Mouse (Mus musculus): ENCODE measurements around the gene Rapgef1. TPM values are rescaled to one million over a fixed set of nuclear protein-coding genes. Genes with fewer than 3 reads are reported as not detected.

Gene Rapgef1
- polyA plus RNA-seq, 1 experiment: 65.2 TPM

DNA sequence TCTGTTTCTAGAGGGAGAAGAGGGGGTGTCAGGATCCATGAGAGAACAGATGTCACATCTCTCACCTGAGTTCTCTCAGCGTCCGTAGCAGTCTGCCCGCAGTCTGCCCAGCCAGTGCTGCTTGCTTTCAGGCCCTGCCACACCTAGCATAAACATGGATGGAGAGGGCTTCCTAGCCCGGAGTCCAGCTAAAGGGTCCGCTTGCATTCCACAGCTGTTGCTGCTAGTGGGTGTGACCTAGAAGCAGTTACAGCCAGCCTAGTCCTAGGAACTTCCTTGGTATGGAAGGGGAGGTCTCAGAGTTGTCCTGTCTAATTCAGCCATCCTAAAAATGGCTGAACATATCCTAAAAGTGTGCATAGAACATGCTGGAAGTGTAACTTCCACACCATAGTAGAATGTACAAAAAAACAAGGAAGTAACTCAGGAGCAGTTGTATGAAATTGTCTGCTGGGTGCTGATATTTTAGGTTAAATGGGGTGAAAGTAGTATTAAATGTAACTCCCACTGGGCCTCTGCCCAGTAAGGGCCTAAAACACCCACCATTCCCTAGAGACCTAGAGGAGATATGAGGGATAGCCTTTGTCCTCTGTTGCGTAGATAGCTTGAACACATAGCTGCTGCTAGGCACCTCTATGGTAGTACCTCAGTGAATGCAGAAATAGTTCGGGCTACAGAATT is 48.6 kb downstream of the Rapgef1 start:
- DNase-seq: no peak
- whole genome bisulfite sequencing: 63% methylated on average over 7 of the region's 7 CpGs
- TF ChIP-seq POLR2A (IDR thresholded peaks at IDR 0.05; ENCODE audit: borderline replicate concordance, extremely low read depth, low read depth, low read length) (no peak), CTCF (IDR thresholded peaks at IDR 0.05; ENCODE audit: insufficient read depth, low read length) (no peak)
- Histone ChIP-seq H3K4me3 (replicated peaks; ENCODE audit: extremely low read depth, low read depth, low read length) (no peak overlapping the region), H3K4me1 (ENCODE audit: control insufficient read depth, insufficient read depth, low read length) (peaks cover 36% of the 10 kb centered on the region)

DNA sequence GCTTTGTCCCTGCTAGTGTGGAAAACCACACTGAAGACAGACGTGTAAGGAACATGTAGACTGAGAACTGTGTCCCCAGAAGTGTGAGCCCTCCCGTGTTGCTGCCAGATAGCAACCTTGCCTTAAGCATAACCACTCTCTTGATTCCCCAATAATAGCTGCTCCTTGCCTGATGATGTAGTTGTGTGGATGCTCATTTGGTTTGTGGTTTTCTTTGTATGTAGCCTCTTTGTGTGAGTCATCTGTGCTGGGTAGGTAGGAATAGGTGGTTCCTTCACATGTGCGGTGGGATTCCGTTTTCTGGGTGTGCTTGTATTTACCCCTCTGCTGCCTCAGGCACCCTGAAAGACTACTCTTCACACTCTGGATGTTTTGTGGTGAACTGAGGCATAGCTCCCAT is 49.4 kb downstream of the Rapgef1 start:
- Histone ChIP-seq H3K4me1 (ENCODE audit: control insufficient read depth, insufficient read depth, low read length) (peaks cover 36% of the 10 kb centered on the region), H3K4me3 (replicated peaks; ENCODE audit: extremely low read depth, low read depth, low read length) (no peak overlapping the region)
- WGBS: 85% methylated on average over 4 of the region's 4 CpGs
- no peak for DNase-seq
- TF ChIP-seq CTCF (IDR thresholded peaks at IDR 0.05; ENCODE audit: insufficient read depth, low read length) (no peak), POLR2A (IDR thresholded peaks at IDR 0.05; ENCODE audit: borderline replicate concordance, extremely low read depth, low read depth, low read length) (no peak)

DNA sequence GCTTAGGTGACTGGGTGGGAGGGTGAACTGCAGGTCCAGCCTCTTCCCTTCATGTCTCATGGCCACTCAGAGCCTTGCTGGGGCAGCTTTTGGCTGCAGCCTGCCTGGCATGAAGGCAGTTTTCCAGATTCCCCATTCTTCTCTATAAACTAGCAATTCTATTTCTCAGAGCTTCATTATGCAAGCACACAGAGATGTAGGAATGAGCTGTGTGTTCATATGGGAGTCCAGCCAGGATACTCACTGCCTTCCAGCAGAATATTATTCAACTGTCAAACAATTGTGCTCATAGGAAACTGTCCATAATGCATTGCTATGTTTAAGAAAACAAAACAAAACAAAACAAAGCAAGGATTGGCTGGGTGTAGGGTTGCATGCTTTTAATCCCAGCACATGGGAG is 50.2 kb downstream of the Rapgef1 start:
- Histone ChIP-seq H3K4me3 (replicated peaks; ENCODE audit: extremely low read depth, low read depth, low read length) (no peak overlapping the region), H3K4me1 (ENCODE audit: control insufficient read depth, insufficient read depth, low read length) (peaks cover 39% of the 10 kb centered on the region)
- DNase-seq: no peak
- TF ChIP-seq POLR2A (IDR thresholded peaks at IDR 0.05; ENCODE audit: borderline replicate concordance, extremely low read depth, low read depth, low read length) (no peak), CTCF (IDR thresholded peaks at IDR 0.05; ENCODE audit: insufficient read depth, low read length) (no peak)

DNA sequence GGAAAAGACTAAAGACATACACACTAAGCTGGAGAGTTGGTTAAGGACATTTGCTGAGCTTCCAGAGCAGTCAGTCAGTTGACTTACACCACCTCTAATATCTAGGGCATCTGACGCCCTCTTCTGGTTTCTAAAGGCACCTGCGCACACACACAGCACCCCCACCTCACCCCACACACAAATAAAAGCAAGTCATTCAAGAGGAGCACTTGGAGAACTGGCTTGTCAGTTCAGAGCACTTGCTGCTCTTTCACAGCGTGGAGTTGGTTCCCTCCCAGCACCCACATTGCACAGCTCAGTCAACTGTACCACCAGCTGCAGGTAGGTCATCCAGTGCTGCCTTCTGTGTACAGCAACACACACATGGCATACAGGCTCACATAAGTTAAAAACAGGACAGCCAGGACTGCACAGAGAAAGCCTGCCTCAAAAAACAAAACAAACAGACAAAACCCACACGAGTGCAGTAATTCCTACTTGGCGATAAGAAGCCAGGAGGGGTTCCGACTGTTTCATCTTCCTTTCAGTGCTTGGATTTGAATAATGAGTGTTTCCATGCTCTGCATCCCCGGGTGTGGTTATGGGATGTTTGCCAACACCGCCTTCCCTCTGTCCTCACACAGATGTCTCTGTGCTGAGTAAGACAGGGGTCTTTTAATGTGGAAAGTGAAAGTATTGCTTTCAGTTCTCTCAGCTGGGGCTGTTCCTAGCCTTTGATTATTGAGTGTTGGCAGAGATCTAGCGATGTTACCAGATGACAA is 50.9 kb downstream of the Rapgef1 start:
- WGBS: 12% methylated on average over 9 of the region's 9 CpGs

DNA sequence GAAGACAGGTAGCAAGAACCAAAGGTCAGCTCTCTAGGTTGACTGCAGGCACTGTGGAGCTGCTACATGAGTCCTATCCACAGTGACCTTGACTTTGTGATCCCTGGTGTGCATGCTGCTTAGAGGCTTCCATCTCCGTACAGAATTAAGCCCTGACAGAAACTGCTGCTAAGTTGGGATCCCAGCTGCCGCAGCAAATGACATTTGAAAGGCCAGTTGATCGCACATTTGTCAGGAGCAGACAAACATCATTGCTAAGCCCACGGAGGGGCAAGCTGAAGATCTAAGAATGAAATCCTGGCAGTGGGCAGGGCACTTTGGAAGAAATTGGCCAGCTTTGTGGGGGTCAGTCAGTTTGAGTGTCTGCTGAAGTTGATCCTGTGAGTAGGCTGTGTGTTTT is 51.9 kb downstream of the Rapgef1 start:
- H3K4me3 ChIP-seq (replicated peaks; ENCODE audit: extremely low read depth, low read depth, low read length): no peak overlapping the region
- no peak for DNase-seq
- WGBS: 78% methylated on average over 4 of the region's 4 CpGs
- TF ChIP-seq CTCF (IDR thresholded peaks at IDR 0.05; ENCODE audit: insufficient read depth, low read length) (no peak), POLR2A (IDR thresholded peaks at IDR 0.05; ENCODE audit: borderline replicate concordance, extremely low read depth, low read depth, low read length) (no peak)
- peaks cover 42% of the 10 kb centered on the region for H3K4me1 ChIP-seq (ENCODE audit: control insufficient read depth, insufficient read depth, low read length)

More for the DNA sequence above, 50.9 kb downstream of the Rapgef1 start:
- H3K4me1 ChIP-seq (ENCODE audit: control insufficient read depth, insufficient read depth, low read length): peaks cover 39% of the 10 kb centered on the region
- H3K4me3 ChIP-seq (replicated peaks; ENCODE audit: extremely low read depth, low read depth, low read length): peak overlapping the region; percentile 31
- TF ChIP-seq CTCF (IDR thresholded peaks at IDR 0.05; ENCODE audit: insufficient read depth, low read length): peak; percentile 58
- TF ChIP-seq POLR2A (IDR thresholded peaks at IDR 0.05; ENCODE audit: borderline replicate concordance, extremely low read depth, low read depth, low read length): no peak
- DNase-seq: peak; percentile 44

DNA sequence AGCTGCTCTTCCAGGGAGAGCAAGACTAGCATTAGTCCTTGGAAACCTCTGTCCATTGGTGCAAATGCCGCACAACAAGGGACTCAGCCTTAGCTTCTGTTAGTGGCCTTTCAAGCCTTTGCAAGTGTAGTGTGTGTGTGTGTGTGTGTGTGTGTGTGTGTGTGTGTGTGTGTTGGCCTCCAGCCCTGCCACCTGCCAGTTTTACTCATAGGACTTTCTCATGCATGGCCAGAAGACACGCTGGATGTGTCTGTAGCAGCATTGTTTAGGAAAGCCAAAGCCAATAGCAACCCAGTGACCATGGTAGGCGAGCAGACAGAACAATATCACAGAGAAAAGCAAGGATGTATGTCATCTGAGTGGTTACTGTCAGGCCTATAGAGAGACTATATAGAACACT is 52.3 kb downstream of the Rapgef1 start:
- no peak overlapping the region for H3K4me3 ChIP-seq (replicated peaks; ENCODE audit: extremely low read depth, low read depth, low read length)
- peaks cover 40% of the 10 kb centered on the region for H3K4me1 ChIP-seq (ENCODE audit: control insufficient read depth, insufficient read depth, low read length)
- 82% methylated on average over 3 of the region's 3 CpGs for WGBS
- TF ChIP-seq CTCF (IDR thresholded peaks at IDR 0.05; ENCODE audit: insufficient read depth, low read length): no peak
- no peak for TF ChIP-seq POLR2A (IDR thresholded peaks at IDR 0.05; ENCODE audit: borderline replicate concordance, extremely low read depth, low read depth, low read length)
- DNase-seq: no peak

DNA sequence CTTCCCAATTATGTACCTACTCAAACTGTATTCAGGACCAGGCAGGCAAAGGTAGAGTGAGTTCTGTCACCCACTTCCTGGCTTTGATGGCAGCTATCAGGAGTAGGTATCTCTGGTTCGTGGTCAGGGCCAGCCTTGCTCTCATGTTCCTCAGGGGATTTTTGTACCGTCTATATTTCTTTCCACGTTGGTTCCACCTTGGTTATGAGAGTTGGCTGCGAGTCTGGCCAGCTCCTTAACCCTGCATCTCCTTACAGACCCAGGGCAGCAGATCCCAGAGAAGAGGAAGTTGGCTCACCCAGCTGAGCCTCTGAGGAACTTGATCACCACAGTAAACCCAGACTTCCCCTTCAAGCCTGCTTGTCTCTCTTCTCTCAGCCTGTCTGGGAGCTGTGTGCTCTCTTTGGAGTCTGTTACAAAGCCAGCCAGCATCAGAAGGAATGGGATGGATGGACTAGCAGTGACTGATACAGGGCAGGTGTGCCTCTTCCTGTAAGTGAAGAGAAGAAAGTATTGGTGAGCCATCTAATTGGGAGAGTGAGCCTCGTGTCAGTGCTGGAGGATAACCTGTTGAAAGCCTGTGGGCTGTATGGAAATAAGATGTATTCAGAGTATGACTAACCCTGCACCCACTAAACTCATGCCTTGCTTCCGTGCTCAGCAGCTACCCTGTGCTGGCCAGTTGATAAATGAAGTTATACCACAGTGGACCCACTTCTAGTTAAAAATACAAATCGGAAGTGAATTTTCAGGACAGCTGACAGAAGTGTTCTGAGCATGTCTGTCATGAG is 53.4 kb downstream of the Rapgef1 start:
- no peak overlapping the region for H3K4me3 ChIP-seq (replicated peaks; ENCODE audit: extremely low read depth, low read depth, low read length)
- TF ChIP-seq POLR2A (IDR thresholded peaks at IDR 0.05; ENCODE audit: borderline replicate concordance, extremely low read depth, low read depth, low read length) (no peak), CTCF (IDR thresholded peaks at IDR 0.05; ENCODE audit: insufficient read depth, low read length) (no peak)
- no peak for DNase-seq
- WGBS: 63% methylated on average over 7 of the region's 7 CpGs
- H3K4me1 ChIP-seq (ENCODE audit: control insufficient read depth, insufficient read depth, low read length): peaks cover 34% of the 10 kb centered on the region

DNA sequence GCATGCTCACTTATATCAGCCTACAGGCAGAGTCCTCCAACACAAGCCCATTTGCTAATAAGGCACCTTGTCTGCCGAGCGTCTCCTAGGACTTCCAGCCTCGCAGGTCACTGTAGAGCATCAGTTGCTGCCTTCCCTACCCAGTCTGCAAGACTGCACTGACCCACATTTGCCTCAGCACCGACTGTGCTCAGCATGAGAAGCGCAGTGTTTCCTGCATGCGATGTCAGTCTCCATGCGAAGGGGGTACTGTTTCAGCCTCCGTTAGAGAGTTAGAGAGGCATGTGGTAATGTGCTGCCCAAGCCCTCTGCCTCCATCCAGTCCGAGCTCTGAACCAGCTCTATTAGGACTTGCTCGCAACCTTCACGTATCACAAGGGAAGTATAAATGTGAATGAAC is 54.6 kb downstream of the Rapgef1 start:
- peaks cover 28% of the 10 kb centered on the region for H3K4me1 ChIP-seq (ENCODE audit: control insufficient read depth, insufficient read depth, low read length)
- TF ChIP-seq CTCF (IDR thresholded peaks at IDR 0.05; ENCODE audit: insufficient read depth, low read length) (no peak), POLR2A (IDR thresholded peaks at IDR 0.05; ENCODE audit: borderline replicate concordance, extremely low read depth, low read depth, low read length) (no peak)
- 87% methylated on average over 11 of the region's 11 CpGs for WGBS
- H3K4me3 ChIP-seq (replicated peaks; ENCODE audit: extremely low read depth, low read depth, low read length): no peak overlapping the region
- DNase-seq: no peak

DNA sequence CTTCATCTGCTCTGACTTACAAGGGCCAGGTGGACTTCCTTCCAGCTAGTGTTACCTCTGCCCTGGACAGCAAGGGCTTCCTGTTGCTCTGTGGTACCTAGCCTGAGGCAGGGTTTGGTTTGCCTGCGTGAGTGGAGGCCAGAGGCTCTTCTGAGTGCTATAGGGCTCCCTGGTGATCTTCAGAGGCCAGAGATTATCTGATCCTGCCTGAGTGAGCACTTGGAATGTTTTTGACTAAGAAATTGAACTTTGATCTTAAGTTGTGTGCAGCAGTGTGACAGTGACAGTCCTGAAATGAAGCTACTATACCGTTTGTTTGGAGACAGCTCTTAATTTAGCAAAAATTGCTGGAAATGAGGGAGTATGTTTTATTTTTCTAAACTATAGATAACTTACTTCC is 55.0 kb downstream of the Rapgef1 start:
- peaks cover 24% of the 10 kb centered on the region for H3K4me1 ChIP-seq (ENCODE audit: control insufficient read depth, insufficient read depth, low read length)

More for the DNA sequence above, 55.0 kb downstream of the Rapgef1 start:
- TF ChIP-seq CTCF (IDR thresholded peaks at IDR 0.05; ENCODE audit: insufficient read depth, low read length) (no peak), POLR2A (IDR thresholded peaks at IDR 0.05; ENCODE audit: borderline replicate concordance, extremely low read depth, low read depth, low read length) (no peak)
- WGBS: 51% methylated on average over 2 of the region's 2 CpGs
- H3K4me3 ChIP-seq (replicated peaks; ENCODE audit: extremely low read depth, low read depth, low read length): no peak overlapping the region
- DNase-seq: no peak
